Mouse (Mus musculus): ENCODE results near the gene Il13ra1.

- TF ChIP-seq CTCF (conservative IDR thresholded peaks at IDR 0.05; ENCODE audit: low read length) (no peak), POU5F1 (IDR thresholded peaks at IDR 0.05; ENCODE audit: borderline replicate concordance, low read length) (no peak), NANOG (IDR thresholded peaks at IDR 0.05; ENCODE audit: borderline replicate concordance, low read length) (no peak)
Observed at GRCm38 (mm10) chrX:36186443-36186842, 74.5 kb downstream of the Il13ra1 start.
